Mouse (Mus musculus) heart, embryonic 15.5 days (tissue): ENCODE results near the gene Emg1. TPM values are rescaled to one million over a fixed set of nuclear protein-coding genes. Genes with fewer than 3 reads are reported as not detected.

Experiments used
- ATAC-seq: fragments of 200-750 bp; cut with Nextera tagmentation; replicated peaks from 2 replicates; pipeline ENCODE4 v1.8.0; 2017; ENCODE audit warnings: low read depth, moderate TSS enrichment; ENCODE audit not compliant: insufficient number of reproducible peaks, insufficient read depth, low FRiP score
- H3K27ac ChIP-seq: fragments of 300-500 bp; sonication (generic); 2 replicates; pipeline ENCODE4 v1.5.1; 2015; ENCODE audit warnings: mild to moderate bottlenecking, inconsistent platforms
- H3K27me3 ChIP-seq: fragments of 300-500 bp; sonication (generic); 2 replicates; pipeline ENCODE4 v1.6.1; 2015; ENCODE audit warnings: inconsistent platforms
- H3K36me3 ChIP-seq: fragments of 300-500 bp; sonication (generic); 2 replicates; pipeline ENCODE4 v1.6.1; 2015; ENCODE audit warnings: mild to moderate bottlenecking, inconsistent platforms
- H3K4me1 ChIP-seq: fragments of 300-500 bp; sonication (generic); replicated peaks from 2 replicates; pipeline ENCODE4 v1.6.1; 2015; ENCODE audit warnings: inconsistent platforms
- H3K4me2 ChIP-seq: fragments of 300-500 bp; sonication (generic); 2 replicates; pipeline ENCODE4 v1.6.1; 2015; ENCODE audit warnings: inconsistent platforms, mild to moderate bottlenecking, moderate library complexity
- H3K4me3 ChIP-seq: fragments of 300-500 bp; sonication (generic); 2 replicates; pipeline ENCODE4 v1.5.1; 2015; ENCODE audit warnings: mild to moderate bottlenecking, inconsistent platforms
- H3K9ac ChIP-seq: fragments of 300-500 bp; sonication (generic); 2 replicates; pipeline ENCODE4 v1.6.1; 2015; ENCODE audit warnings: mild to moderate bottlenecking, inconsistent platforms
- H3K9me3 ChIP-seq: fragments of 300-500 bp; sonication (generic); replicated peaks from 2 replicates; pipeline ENCODE4 v1.6.1; 2016; ENCODE audit warnings: inconsistent platforms
- WGBS: fragments of 180-500 bp; shearing (Covaris S2); methylation state at CpG from one replicate; pipeline ENCODE4 v1.1.7; 2015; ENCODE audit warnings: mixed read lengths; 5-methylcytosine and 5-hydroxymethylcytosine counted together
- polyA plus RNA-seq: library from polyadenylated mRNA; unstranded; fragments of >200 nt; fragmentation: Nextera tagmentation; extraction: Ambion mirVana; gene quantifications from 2 replicates; pipeline ENCODE4 v1.2.1, GENCODE M21; 2015

The Emg1 gene
- polyA plus RNA-seq, 1 experiment from 2014 or later: 108 TPM

- H3K9ac ChIP-seq: no peak overlapping the region
- H3K27me3 ChIP-seq: no peaks in the 10 kb centered on the region
- no peak overlapping the region for H3K4me3 ChIP-seq
- no peak overlapping the region for H3K27ac ChIP-seq
- peaks cover 43% of the 10 kb centered on the region for H3K36me3 ChIP-seq
- peaks cover 14% of the 10 kb centered on the region for H3K4me1 ChIP-seq
- H3K4me2 ChIP-seq: no peak overlapping the region
- ATAC-seq: peak; percentile 48; the same call in 1 of the 2 replicates
- H3K9me3 ChIP-seq: no peaks in the 10 kb centered on the region
- 43% methylated on average over 3 of the region's 3 CpGs for WGBS
Measured at GRCm38 (mm10) chr6:124702784-124703103, 9.2 kb downstream of the Emg1 start.

- 92% methylated on average over 17 of the region's 17 CpGs for WGBS
- ATAC-seq: no peak
- H3K36me3 ChIP-seq: peaks cover 43% of the 10 kb centered on the region
- no peaks in the 10 kb centered on the region for H3K27me3 ChIP-seq
- H3K4me1 ChIP-seq: peaks cover 14% of the 10 kb centered on the region
- no peak overlapping the region for H3K4me3 ChIP-seq
- H3K27ac ChIP-seq: no peak overlapping the region
- H3K9me3 ChIP-seq: no peaks in the 10 kb centered on the region
- H3K9ac ChIP-seq: no peak overlapping the region
- no peak overlapping the region for H3K4me2 ChIP-seq
Measured at GRCm38 (mm10) chr6:124702102-124702783, 9.7 kb downstream of the Emg1 start.

GRCm38 (mm10) chr6:124701338-124701737 lies 10.6 kb downstream of the Emg1 start:
- Histone ChIP-seq H3K27me3 (no peaks in the 10 kb centered on the region), H3K9ac (no peak overlapping the region), H3K4me2 (no peak overlapping the region), H3K36me3 (peaks cover 43% of the 10 kb centered on the region), H3K4me1 (peaks cover 14% of the 10 kb centered on the region), H3K4me3 (no peak overlapping the region), H3K27ac (no peak overlapping the region), H3K9me3 (no peaks in the 10 kb centered on the region)
- WGBS: 71% methylated on average over 8 of the region's 8 CpGs
- ATAC-seq: no peak; the same call in 1 of the 2 replicates

GRCm38 (mm10) chr6:124699962-124700610 lies 11.9 kb downstream of the Emg1 start:
- Histone ChIP-seq H3K27ac (peak overlapping the region; percentile 48), H3K27me3 (no peaks in the 10 kb centered on the region), H3K4me3 (no peak overlapping the region), H3K4me1 (peaks cover 14% of the 10 kb centered on the region), H3K36me3 (peaks cover 36% of the 10 kb centered on the region), H3K9me3 (no peaks in the 10 kb centered on the region), H3K9ac (no peak overlapping the region), H3K4me2 (no peak overlapping the region)
- ATAC-seq: peak; percentile 37
- 75% methylated on average over 11 of the region's 11 CpGs for WGBS

- peaks cover 29% of the 10 kb centered on the region for H3K36me3 ChIP-seq
- H3K27me3 ChIP-seq: no peaks in the 10 kb centered on the region
- no peaks in the 10 kb centered on the region for H3K9me3 ChIP-seq
- H3K27ac ChIP-seq: no peak overlapping the region
- H3K4me2 ChIP-seq: no peak overlapping the region
- peaks cover 19% of the 10 kb centered on the region for H3K4me1 ChIP-seq
- WGBS: 88% methylated on average over 4 of the region's 4 CpGs
- H3K9ac ChIP-seq: no peak overlapping the region
- ATAC-seq: no peak
- no peak overlapping the region for H3K4me3 ChIP-seq
Measured at GRCm38 (mm10) chr6:124699366-124699765, 12.6 kb downstream of the Emg1 start.

GRCm38 (mm10) chr6:124698751-124699150 lies 13.2 kb downstream of the Emg1 start:
- H3K36me3 ChIP-seq: peaks cover 22% of the 10 kb centered on the region
- H3K9me3 ChIP-seq: no peaks in the 10 kb centered on the region
- no peak overlapping the region for H3K4me2 ChIP-seq
- ATAC-seq: no peak
- no peak overlapping the region for H3K9ac ChIP-seq
- 82% methylated on average over 6 of the region's 6 CpGs for WGBS
- no peaks in the 10 kb centered on the region for H3K27me3 ChIP-seq
- H3K4me1 ChIP-seq: peaks cover 25% of the 10 kb centered on the region
- no peak overlapping the region for H3K4me3 ChIP-seq
- H3K27ac ChIP-seq: no peak overlapping the region

GRCm38 (mm10) chr6:124696441-124697150 lies 15.4 kb downstream of the Emg1 start:
- Histone ChIP-seq H3K36me3 (peaks cover under 1% of the 10 kb centered on the region; the same call in 1 of the 2 replicates), H3K27me3 (no peaks in the 10 kb centered on the region), H3K9ac (no peak overlapping the region), H3K4me2 (no peak overlapping the region), H3K9me3 (no peaks in the 10 kb centered on the region), H3K27ac (no peak overlapping the region), H3K4me1 (peaks cover 32% of the 10 kb centered on the region), H3K4me3 (no peak overlapping the region)
- 81% methylated on average over 7 of the region's 7 CpGs for WGBS
- no peak for ATAC-seq

- no peak overlapping the region for H3K4me2 ChIP-seq
- H3K27ac ChIP-seq: peak overlapping the region; percentile 73
- no peak overlapping the region for H3K4me3 ChIP-seq
- H3K27me3 ChIP-seq: no peaks in the 10 kb centered on the region
- no peak overlapping the region for H3K9ac ChIP-seq
- ATAC-seq: peak; percentile 73
- WGBS: 66% methylated on average over 15 of the region's 15 CpGs
- no peaks in the 10 kb centered on the region for H3K9me3 ChIP-seq
- no peaks in the 10 kb centered on the region for H3K36me3 ChIP-seq
- H3K4me1 ChIP-seq: peaks cover 18% of the 10 kb centered on the region
Measured at GRCm38 (mm10) chr6:124694166-124694955, 17.6 kb downstream of the Emg1 start.

- Histone ChIP-seq H3K4me3 (no peak overlapping the region), H3K4me1 (peaks cover 18% of the 10 kb centered on the region), H3K9ac (no peak overlapping the region), H3K27me3 (no peaks in the 10 kb centered on the region), H3K9me3 (no peaks in the 10 kb centered on the region), H3K4me2 (no peak overlapping the region), H3K36me3 (no peaks in the 10 kb centered on the region), H3K27ac (peak overlapping the region; percentile 73)
- ATAC-seq: no peak
- 70% methylated on average over 15 of the region's 15 CpGs for WGBS
Measured at GRCm38 (mm10) chr6:124693243-124693981, 18.6 kb downstream of the Emg1 start.

GRCm38 (mm10) chr6:124690517-124690916 lies 21.5 kb downstream of the Emg1 start:
- Histone ChIP-seq H3K4me1 (peaks cover 24% of the 10 kb centered on the region), H3K4me2 (no peak overlapping the region), H3K27ac (no peak overlapping the region), H3K36me3 (no peaks in the 10 kb centered on the region), H3K27me3 (no peaks in the 10 kb centered on the region), H3K4me3 (no peak overlapping the region), H3K9ac (no peak overlapping the region), H3K9me3 (no peaks in the 10 kb centered on the region)
- no peak for ATAC-seq
- whole genome bisulfite sequencing: 88% methylated on average over 3 of the region's 3 CpGs
